Mouse (Mus musculus) T-helper 1 cell (primary cell): ENCODE results near the gene Mrps21.
"Not testable (repeated sequence)": the region's sequence is repeated elsewhere in the genome, so short reads cannot be mapped to it uniquely, and the experiment has no call there.

Experiments
- in situ Hi-C: fragments of 300-600 bp; cut with MboI, MseI; formaldehyde crosslinking; loops from one replicate; pipeline ENCODE4 v1.15.1; 2025; ENCODE audit warnings: high pct_unique_total_duplicates

Mrps21 gene

GRCm38 (mm10) chr3:95871392-95871867, at the start of gene Mrps21:
Mrps21 (minus strand) TSS chr3:95871519.
- in situ Hi-C loops, result no loop called here

- in situ Hi-C loops, result not testable (repeated sequence)
These were observed 49.2 kb upstream of the Mrps21 start for GRCm38 (mm10) chr3:95920532-95920931.

GRCm38 (mm10) chr3:95916760-95917159, 45.4 kb upstream of the Mrps21 start:
- in situ Hi-C loops, result no loop called here

GRCm38 (mm10) chr3:95914706-95915105, 43.4 kb upstream of the Mrps21 start:
- in situ Hi-C loops, result no loop called here

GRCm38 (mm10) chr3:95907613-95908012, 36.3 kb upstream of the Mrps21 start:
- in situ Hi-C loops, result no loop called here

GRCm38 (mm10) chr3:95906860-95907259, 35.5 kb upstream of the Mrps21 start:
- in situ Hi-C loops, result no loop called here

GRCm38 (mm10) chr3:95905940-95906492, 34.7 kb upstream of the Mrps21 start:
- in situ Hi-C loops, result no loop called here

- in situ Hi-C loops, result no loop called here
These were observed 34.0 kb upstream of the Mrps21 start for GRCm38 (mm10) chr3:95905146-95905939.

- in situ Hi-C loops, result no loop called here
These were observed 33.2 kb upstream of the Mrps21 start, which contains the start of gene Car14 for GRCm38 (mm10) chr3:95904568-95904967. Car14 (minus strand) TSS chr3:95904691.

- in situ Hi-C loops, result no loop called here
These were observed 32.6 kb upstream of the Mrps21 start for GRCm38 (mm10) chr3:95903753-95904502.

- in situ Hi-C loops, result no loop called here
These were observed 31.3 kb upstream of the Mrps21 start for GRCm38 (mm10) chr3:95902643-95903042.

- in situ Hi-C loops, result no loop called here
These were observed 31.0 kb upstream of the Mrps21 start for GRCm38 (mm10) chr3:95902373-95902625.

GRCm38 (mm10) chr3:95901616-95902372, 30.5 kb upstream of the Mrps21 start:
- in situ Hi-C loops, result no loop called here

- in situ Hi-C loops, result no loop called here
These were observed 28.6 kb upstream of the Mrps21 start for GRCm38 (mm10) chr3:95899800-95900524.

- in situ Hi-C loops, result not testable (repeated sequence)
These were observed 24.2 kb upstream of the Mrps21 start for GRCm38 (mm10) chr3:95895501-95895900.

- in situ Hi-C loops, result no loop called here
These were observed 23.2 kb upstream of the Mrps21 start for GRCm38 (mm10) chr3:95894317-95895160.

GRCm38 (mm10) chr3:95893606-95894316, 22.4 kb upstream of the Mrps21 start, which contains the start of gene Aph1a:
Aph1a (plus strand) TSS chr3:95893969.
- in situ Hi-C loops, result not testable (repeated sequence)

- in situ Hi-C loops, result no loop called here
These were observed 21.8 kb upstream of the Mrps21 start for GRCm38 (mm10) chr3:95893126-95893525.
